Mouse (Mus musculus) intestine, postnatal 0 days (tissue): ENCODE data around the gene Phlpp1. TPM values are rescaled to one million over a fixed set of nuclear protein-coding genes. Genes with fewer than 3 reads are reported as not detected.

Experiments used
- ATAC-seq: fragments of 200-750 bp; cut with Nextera tagmentation; 2 replicates; pipeline ENCODE4 v1.8.0; 2017; ENCODE audit warnings: mild to moderate bottlenecking, moderate TSS enrichment, moderate library complexity
- H3K27ac ChIP-seq: fragments of 300-500 bp; sonication (generic); 2 replicates; pipeline ENCODE4 v1.5.1; 2014; ENCODE audit warnings: mild to moderate bottlenecking, low read depth, low read length, moderate library complexity
- H3K27me3 ChIP-seq: fragments of 300-500 bp; sonication (generic); replicated peaks from 2 replicates; pipeline ENCODE4 v1.6.1; 2014; ENCODE audit warnings: low read length, mixed read lengths; ENCODE audit not compliant: control insufficient read depth, insufficient read depth
- H3K36me3 ChIP-seq: fragments of 300-500 bp; sonication (generic); 2 replicates; pipeline ENCODE4 v1.6.1; 2014; ENCODE audit warnings: mild to moderate bottlenecking, moderate library complexity; ENCODE audit not compliant: control insufficient read depth, insufficient read depth
- H3K4me1 ChIP-seq: fragments of 300-500 bp; sonication (generic); replicated peaks from 2 replicates; pipeline ENCODE4 v1.6.1; 2014; ENCODE audit warnings: antibody characterized with exemption, low read length, mixed read lengths; ENCODE audit not compliant: control insufficient read depth, insufficient read depth
- H3K4me2 ChIP-seq: fragments of 300-500 bp; sonication (generic); replicated peaks from 2 replicates; pipeline ENCODE4 v1.6.1; 2014; ENCODE audit warnings: low read depth, mild to moderate bottlenecking, moderate library complexity
- H3K4me3 ChIP-seq: fragments of 300-500 bp; sonication (generic); 2 replicates; pipeline ENCODE4 v1.5.1; 2014; ENCODE audit warnings: low read depth, low read length
- H3K9ac ChIP-seq: fragments of 300-500 bp; sonication (generic); 2 replicates; pipeline ENCODE4 v1.6.1; 2014; ENCODE audit warnings: mild to moderate bottlenecking, low read depth, low read length
- H3K9me3 ChIP-seq: fragments of 300-500 bp; sonication (generic); 2 replicates; pipeline ENCODE4 v1.6.1; 2016; ENCODE audit warnings: mixed run types; ENCODE audit not compliant: control insufficient read depth
- CTCF ChIP-seq: sonication (generic); IDR thresholded peaks from 2 replicates; pipeline ENCODE4 v1.5.1; 2016; ENCODE audit warnings: low read depth, mild to moderate bottlenecking, control low read depth, antibody characterized with exemption, moderate library complexity
- WGBS: fragments of 180-500 bp; shearing (Covaris S2); extraction: QIAGEN DNeasy Blood & Tissue Kit; methylation state at CpG from one replicate; pipeline ENCODE4 v1.1.7; 2014; 5-methylcytosine and 5-hydroxymethylcytosine counted together
- polyA plus RNA-seq: library from polyadenylated mRNA; unstranded; fragments of >200 nt; fragmentation: Nextera tagmentation; extraction: Ambion mirVana; gene quantifications from 2 replicates; pipeline ENCODE4 v1.2.1, GENCODE M21; 2015

Phlpp1 gene
- polyA plus RNA-seq, 1 experiment from 2014 or later, result 1.6 TPM

GRCm38 (mm10) chr1:106407963-106408440, 236.4 kb downstream of the Phlpp1 start:
- no peaks in the 10 kb centered on the region for H3K9me3 ChIP-seq
- no peak overlapping the region for H3K4me2 ChIP-seq
- no peak for ATAC-seq
- TF ChIP-seq CTCF, result no peak
- no peaks in the 10 kb centered on the region for H3K27me3 ChIP-seq
- no peak overlapping the region for H3K4me3 ChIP-seq
- WGBS, result 33% methylated on average over 7 of the region's 7 CpGs
- no peak overlapping the region for H3K27ac ChIP-seq
- no peak overlapping the region for H3K9ac ChIP-seq
- H3K36me3 ChIP-seq, result no peaks in the 10 kb centered on the region
- no peaks in the 10 kb centered on the region for H3K4me1 ChIP-seq

- no peak overlapping the region for H3K4me3 ChIP-seq
- no peak overlapping the region for H3K9ac ChIP-seq
- WGBS, result 66% methylated on average over 2 of the region's 2 CpGs
- H3K36me3 ChIP-seq, result no peaks in the 10 kb centered on the region
- no peak overlapping the region for H3K27ac ChIP-seq
- H3K9me3 ChIP-seq, result no peaks in the 10 kb centered on the region
- no peak for ATAC-seq
- no peak for TF ChIP-seq CTCF
- H3K4me2 ChIP-seq, result no peak overlapping the region
- no peaks in the 10 kb centered on the region for H3K4me1 ChIP-seq
- no peaks in the 10 kb centered on the region for H3K27me3 ChIP-seq
Observed at GRCm38 (mm10) chr1:106410858-106411257, 239.3 kb downstream of the Phlpp1 start.

DNA sequence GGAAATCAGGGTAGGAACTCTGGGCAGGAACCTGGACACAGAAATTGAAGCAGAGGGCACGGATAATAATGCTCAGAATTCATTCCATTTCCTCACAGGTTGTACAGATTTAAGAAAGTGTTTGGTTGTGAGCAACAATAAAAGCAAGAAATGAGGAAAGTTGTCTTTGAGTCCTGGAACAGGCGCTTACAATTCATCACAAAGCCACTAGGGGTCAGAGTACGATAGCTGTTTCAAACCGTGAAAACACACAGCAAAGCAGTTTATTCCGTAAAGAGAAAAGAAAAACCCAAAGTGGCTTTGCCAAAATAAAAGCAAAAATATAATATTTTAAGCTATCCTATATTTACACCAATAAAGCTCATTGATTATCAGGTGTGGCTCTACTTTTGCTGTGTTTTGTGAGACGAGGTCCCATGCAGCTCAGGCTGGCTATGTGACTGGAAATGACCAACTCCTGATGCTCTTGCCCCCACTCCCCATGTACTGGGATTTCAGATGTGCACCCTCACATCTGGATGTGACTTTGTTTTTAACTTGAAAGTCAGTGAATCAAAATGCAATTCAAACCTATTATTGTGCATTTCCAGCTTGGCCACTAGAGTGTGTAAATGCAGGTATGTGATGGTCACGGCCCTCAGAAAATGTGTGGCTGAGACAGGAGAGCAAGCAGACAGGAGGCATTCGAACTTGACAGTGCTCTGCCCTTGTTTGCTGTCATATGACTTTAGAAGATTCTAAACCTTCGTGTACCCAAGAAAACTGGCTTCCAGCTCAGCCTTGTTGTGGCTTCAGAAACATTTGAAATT, 253.8 kb downstream of the Phlpp1 start:
- Histone ChIP-seq H3K27ac (no peak overlapping the region), H3K4me1 (no peaks in the 10 kb centered on the region), H3K9me3 (no peaks in the 10 kb centered on the region), H3K4me2 (peak overlapping the region; percentile 40; the same call in 1 of the 2 replicates), H3K36me3 (no peaks in the 10 kb centered on the region), H3K9ac (no peak overlapping the region), H3K27me3 (no peaks in the 10 kb centered on the region), H3K4me3 (no peak overlapping the region)
- 32% methylated on average over 9 of the region's 9 CpGs for WGBS
- ATAC-seq, result no peak
- TF ChIP-seq CTCF, result peak; percentile 79

DNA sequence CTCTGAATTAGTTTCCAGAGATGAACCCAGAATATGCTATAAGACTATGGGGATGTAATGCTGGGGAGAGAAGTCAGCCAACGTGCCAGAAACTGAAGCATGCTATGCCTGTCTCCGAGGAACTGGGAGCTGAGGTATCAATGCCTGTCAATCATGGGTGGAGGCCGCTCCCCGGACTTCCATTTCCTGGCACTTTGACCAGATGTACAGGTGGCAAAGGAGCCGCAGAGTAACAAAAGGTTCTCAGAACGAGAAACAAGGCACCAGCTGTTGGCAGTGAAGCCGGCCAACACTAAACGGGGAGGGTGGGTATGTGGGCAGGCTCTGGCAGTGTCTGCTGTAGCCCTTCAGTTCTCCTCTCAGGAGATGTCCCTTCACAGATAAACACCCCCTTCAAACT, 256.6 kb downstream of the Phlpp1 start:
- H3K4me3 ChIP-seq, result no peak overlapping the region
- H3K27ac ChIP-seq, result no peak overlapping the region
- H3K9me3 ChIP-seq, result no peaks in the 10 kb centered on the region
- 32% methylated on average over 8 of the region's 8 CpGs for WGBS
- no peaks in the 10 kb centered on the region for H3K4me1 ChIP-seq
- no peaks in the 10 kb centered on the region for H3K27me3 ChIP-seq
- TF ChIP-seq CTCF, result no peak
- H3K36me3 ChIP-seq, result no peaks in the 10 kb centered on the region
- 0 out of 2 replicates have a peak overlapping the region, but pooled peaks have one; percentile 4 for H3K4me2 ChIP-seq
- ATAC-seq, result peak; percentile 86
- H3K9ac ChIP-seq, result no peak overlapping the region

- no peak overlapping the region for H3K4me3 ChIP-seq
- peak; percentile 72 for ATAC-seq
- no peaks in the 10 kb centered on the region for H3K4me1 ChIP-seq
- no peaks in the 10 kb centered on the region for H3K27me3 ChIP-seq
- H3K9me3 ChIP-seq, result no peaks in the 10 kb centered on the region
- no peak for TF ChIP-seq CTCF
- 0 out of 2 replicates have a peak overlapping the region, but pooled peaks have one; percentile 4 for H3K4me2 ChIP-seq
- H3K36me3 ChIP-seq, result no peaks in the 10 kb centered on the region
- no peak overlapping the region for H3K27ac ChIP-seq
- 38% methylated on average over 4 of the region's 4 CpGs for WGBS
- H3K9ac ChIP-seq, result no peak overlapping the region
Observed at GRCm38 (mm10) chr1:106428580-106428979, 257.0 kb downstream of the Phlpp1 start.

GRCm38 (mm10) chr1:106433580-106433979, 262.0 kb downstream of the Phlpp1 start:
- Histone ChIP-seq H3K36me3 (no peaks in the 10 kb centered on the region), H3K9ac (no peak overlapping the region), H3K27ac (no peak overlapping the region), H3K4me1 (no peaks in the 10 kb centered on the region), H3K27me3 (no peaks in the 10 kb centered on the region), H3K9me3 (no peaks in the 10 kb centered on the region), H3K4me3 (no peak overlapping the region), H3K4me2 (no peak overlapping the region)
- TF ChIP-seq CTCF, result no peak
- no peak for ATAC-seq
- 70% methylated on average over 2 of the region's 2 CpGs for WGBS

Other genes with a start within 250 kb of the Phlpp1 start
- gene Zcchc2, start 181.3 kb upstream of the Phlpp1 start, polyA plus RNA-seq, result 1.5 and 1.6 TPM in 2 replicates